Mouse (Mus musculus): ENCODE measurements around the gene A630089N07Rik.
"Not testable (repeated sequence)": the region's sequence is repeated elsewhere in the genome, so short reads cannot be mapped to it uniquely, and the experiment has no call there.

The A630089N07Rik gene

DNA sequence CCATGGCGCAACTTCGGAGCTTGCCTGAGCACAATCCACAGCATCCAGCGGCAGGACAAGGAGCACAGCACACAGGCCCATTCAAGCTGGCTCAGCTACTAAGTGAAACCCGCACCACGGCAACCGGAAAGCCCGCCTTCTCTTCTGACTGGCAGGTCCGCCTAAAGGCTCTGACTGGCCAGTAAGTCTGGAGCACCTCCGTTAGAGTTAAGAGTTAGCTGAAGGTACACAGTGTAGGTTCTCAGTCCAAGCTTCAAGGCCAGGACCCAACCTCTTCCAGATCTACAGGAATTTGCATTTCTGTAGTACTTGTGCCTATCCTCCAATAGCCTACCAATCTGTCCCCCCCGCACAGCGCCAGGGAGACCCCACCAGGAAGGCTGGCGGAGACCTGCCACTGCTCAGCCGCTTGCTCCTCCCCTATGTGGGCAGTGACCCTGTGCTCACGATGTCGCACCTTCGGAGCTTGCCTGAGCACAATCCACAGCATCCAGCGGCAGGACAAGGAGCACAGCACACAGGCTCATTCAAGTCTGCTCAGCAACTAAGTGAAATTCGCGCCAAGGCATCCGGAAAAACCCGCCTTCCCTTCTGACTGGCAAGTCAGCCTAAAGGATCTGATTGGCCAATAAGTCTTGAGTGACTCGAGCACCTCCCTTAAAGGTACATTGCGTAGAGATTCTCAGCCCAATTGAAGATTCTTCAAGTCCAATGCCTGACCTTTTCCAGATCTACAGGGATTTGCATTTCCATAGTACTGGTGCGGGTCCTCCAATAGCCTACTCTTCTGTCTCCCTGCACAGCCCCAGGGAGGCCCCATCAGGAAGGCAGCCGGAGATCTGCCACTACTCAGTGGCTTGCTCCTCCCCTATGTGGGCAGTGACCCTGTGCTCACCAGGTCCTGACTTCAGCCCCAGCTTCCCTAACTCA is at the start of gene A630089N07Rik:
TSS of gene A630089N07Rik (minus strand) at position 562 of the 930 bp plus-strand sequence.
- DNase-seq (ENCODE audit: low spot score), result peak; percentile 91

DNA sequence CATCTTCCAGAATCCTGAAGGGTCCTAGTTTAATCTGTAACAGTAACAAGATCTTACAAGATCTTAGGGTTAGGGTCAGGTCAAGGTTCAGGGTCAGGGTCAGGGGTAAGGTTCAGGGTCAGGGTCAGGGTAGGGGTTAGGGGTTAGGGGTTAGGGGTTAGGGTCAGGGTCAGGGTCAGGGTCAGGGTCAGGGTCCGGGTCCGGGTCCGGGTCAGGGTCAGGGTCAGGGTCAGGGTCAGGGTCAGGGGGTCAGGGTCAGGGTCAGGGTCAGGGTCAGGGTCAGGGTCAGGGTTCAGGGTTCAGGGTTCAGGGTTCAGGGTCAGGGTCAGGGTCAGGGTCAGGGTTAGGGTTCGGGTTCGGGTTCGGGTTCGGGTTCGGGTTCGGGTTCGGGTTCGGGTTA is 24.9 kb upstream of the A630089N07Rik start:
- DNase-seq (ENCODE audit: low spot score), result no peak

- peak; percentile 28 for DNase-seq (ENCODE audit: low spot score)
These were observed 731 bp downstream of the A630089N07Rik start for GRCm38 (mm10) chr16:98081550-98081888.

DNA sequence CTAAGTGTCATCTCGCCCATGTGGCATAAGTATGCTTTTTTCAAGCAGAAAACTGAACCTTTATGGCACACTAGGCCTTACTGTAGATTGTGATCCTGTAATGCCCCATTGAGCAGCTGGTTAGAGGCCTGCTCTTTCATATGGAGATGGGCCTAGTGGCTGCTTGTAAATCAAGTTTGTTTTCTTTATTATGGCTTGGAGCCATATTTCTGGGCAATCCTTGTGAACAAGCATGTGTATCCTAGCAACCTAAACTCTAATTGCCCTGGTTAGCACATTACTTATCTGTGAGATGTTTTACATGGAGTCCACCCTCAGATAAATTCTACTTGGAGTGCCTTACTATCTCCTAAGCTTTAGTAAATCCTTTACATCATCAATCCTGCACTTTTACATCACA is 1.1 kb downstream of the A630089N07Rik start:
- DNase-seq (ENCODE audit: low spot score), result peak; percentile 52

- DNase-seq (ENCODE audit: low spot score), result not testable (repeated sequence)
These were observed 2.9 kb downstream of the A630089N07Rik start for GRCm38 (mm10) chr16:98079382-98079781.

DNA sequence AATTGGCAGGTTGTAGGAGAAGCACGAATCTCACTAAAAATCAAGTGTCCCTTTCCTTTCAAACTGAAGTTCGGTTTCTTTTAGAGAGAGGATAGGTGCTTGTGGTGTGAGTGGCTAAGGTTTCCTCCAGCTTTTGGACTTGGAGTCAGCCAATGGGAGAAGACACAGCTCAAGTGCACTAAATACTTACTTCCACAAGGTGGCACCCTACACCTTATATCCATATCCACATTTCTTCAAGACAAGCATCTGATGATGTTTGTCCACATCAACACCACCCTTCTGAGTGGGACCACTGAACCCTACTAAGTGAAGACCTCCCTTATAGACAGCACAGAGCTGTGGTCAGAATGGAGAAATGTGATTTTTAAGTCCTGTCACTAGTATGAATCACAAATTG is 40.6 kb downstream of the A630089N07Rik start:
- DNase-seq (ENCODE audit: low spot score), result peak; percentile 73

- not testable (repeated sequence) for DNase-seq (ENCODE audit: low spot score)
These were observed 47.3 kb downstream of the A630089N07Rik start for GRCm38 (mm10) chr16:98034971-98035370.

- not testable (repeated sequence) for DNase-seq (ENCODE audit: low spot score)
These were observed 56.1 kb downstream of the A630089N07Rik start for GRCm38 (mm10) chr16:98026186-98026585.

DNA sequence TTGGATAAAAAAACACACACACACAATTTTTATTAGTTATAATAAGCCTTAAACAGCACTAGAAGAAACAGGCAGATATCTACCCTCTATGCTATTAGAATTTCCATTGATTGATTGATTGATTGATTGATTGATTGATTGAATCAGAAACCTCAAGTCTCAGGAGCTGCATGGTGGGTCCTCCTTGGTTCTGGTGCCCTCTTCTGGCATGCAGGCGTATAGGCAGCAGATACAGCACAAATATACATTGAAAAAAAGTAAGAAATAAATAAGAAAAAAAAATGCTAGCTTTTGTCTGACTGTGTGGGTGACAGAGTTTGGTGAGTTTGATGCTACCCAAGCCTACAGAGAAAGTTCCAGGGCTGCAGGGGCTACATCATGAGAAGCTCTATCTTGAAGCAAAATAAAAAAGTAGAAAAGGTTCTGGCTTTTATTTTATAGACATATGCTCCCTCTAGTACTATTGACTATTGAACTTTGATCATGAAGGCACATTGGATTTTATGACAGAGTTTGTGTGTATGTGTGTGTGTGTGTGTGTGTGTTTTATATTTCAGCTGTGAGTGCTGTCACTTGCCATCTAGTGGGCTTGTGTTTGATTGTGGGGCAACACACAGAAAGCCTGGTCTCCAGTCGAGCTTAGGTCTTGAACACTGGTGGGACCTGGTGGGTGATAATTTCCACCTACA is 59.4 kb downstream of the A630089N07Rik start:
- peak; percentile 63 for DNase-seq (ENCODE audit: low spot score)

GRCm38 (mm10) chr16:98022081-98022480 is 60.2 kb downstream of the A630089N07Rik start:
- DNase-seq (ENCODE audit: low spot score), result no peak

GRCm38 (mm10) chr16:97997383-97997731 is 84.9 kb downstream of the A630089N07Rik start:
- DNase-seq (ENCODE audit: low spot score), result not testable (repeated sequence)

DNA sequence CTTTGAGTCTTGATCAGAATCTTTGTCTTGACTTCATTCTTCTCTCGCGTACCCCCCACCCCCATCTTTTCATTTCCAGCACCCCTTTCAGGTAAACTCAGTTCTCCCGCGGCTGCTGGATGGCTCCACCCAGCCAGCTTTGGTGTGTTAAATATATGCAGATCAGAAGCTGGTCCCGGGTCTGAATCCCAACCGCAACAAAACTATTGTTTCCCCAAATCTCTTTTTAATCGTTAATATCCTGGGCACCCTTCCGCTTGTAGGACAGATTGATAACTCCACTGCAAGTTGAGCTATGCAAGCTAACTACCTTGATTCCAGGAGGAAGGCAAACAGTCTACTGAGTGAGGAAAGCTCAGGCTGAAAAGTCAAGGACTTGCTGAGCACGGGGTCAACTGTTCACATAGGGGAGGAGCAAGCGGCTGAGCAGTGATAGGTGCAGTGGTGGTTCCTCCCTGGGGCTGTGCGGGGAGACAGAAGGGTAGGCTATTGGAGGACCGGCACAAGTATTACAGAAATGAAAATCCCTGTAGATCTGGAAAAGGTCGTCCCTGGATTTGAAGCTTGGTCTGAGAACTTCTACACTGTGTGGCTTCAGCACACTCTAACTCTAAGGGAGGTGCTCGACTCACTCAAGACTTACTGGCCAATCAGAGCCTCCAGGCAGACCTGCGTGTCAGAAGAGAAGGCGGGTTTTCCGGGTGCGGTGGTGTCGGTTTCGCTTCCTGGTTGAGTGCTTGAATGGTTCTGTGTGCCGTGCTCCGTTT is 85.5 kb downstream of the A630089N07Rik start, which contains the start of gene B230307C23Rik:
TSS of gene B230307C23Rik (plus strand) at position 700 of the 767 bp plus-strand sequence.
- DNase-seq (ENCODE audit: low spot score), result peak; percentile 92

DNA sequence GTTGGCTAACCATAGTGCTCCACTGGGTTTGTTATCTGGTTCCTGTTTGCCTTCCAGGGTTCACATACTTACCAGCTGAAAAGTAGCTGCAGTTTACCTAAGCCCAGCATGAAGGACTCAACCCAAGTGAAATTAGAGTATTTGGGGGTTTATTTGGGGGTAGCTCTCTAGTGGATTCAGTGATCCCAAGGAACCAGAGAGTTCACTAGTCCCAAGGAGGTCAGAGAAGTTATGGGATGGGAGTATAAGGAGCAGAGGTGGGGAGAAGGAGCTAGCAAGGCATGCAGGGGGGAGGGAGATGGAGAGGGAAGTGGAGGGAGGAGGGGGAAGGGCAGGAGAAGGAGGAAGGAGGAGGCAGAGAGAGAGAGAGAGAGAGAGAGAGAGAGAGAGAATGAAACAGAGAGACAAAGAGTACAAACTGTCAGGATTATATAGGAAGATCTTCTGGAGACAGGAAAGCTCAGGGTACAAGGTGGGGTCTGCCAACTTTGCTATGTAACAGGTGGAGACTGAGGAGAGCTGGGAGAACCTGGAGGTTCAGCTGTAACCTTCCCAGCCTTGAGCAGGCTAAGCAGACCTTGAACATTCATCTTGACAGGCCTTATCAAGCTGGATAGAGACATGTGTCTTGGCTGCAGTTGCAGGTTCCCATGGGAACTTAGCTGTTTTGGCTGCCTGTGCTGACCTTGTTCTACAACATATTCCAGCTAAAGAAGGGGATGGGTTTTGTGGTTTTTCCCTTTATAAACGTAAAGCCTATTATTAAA is 86.2 kb downstream of the A630089N07Rik start:
- DNase-seq (ENCODE audit: low spot score), result peak; percentile 72

DNA sequence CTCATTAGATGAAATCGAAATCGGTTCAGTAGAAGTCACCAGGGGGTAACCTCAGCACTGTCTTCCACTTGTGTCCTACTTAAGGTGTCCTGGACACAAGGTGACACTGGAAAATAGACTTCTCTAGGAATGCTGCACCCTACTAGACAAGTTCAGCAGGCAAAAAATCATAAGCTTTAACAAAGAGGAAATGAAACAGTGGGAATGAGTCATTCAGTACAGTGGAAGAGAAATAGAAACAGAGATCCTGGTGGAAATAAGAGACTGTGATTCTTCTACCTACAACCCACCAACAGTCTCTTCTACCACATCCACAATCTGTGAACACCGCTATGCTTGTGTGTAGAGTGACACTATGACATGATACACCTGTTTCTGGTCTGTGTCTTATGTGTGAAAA is 89.8 kb downstream of the A630089N07Rik start:
- DNase-seq (ENCODE audit: low spot score), result not testable (repeated sequence)

GRCm38 (mm10) chr16:97991517-97991916 is 90.7 kb downstream of the A630089N07Rik start:
- DNase-seq (ENCODE audit: low spot score), result no peak

DNA sequence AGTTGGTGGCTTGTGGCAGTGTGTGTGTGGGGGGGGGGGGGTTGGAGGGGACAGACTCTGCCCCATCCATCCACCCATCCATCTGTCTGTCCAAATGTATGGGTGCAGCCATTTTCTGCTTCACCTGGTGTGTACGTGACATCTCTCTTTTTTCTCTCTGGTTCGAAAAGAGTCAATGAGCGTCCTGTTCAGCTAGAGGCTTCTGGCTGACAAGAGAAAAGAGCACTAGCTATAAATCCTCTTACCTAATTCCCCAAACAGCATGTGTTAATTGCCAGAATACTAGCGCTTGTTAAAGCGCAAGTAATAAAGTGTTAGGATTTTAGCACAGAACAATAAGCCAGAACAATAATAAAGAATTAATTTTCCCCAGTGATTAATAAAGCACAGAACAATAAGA is 97.7 kb downstream of the A630089N07Rik start:
- no peak for DNase-seq (ENCODE audit: low spot score)

GRCm38 (mm10) chr16:97981362-97981761 is 100.9 kb downstream of the A630089N07Rik start:
- no peak for DNase-seq (ENCODE audit: low spot score)

DNA sequence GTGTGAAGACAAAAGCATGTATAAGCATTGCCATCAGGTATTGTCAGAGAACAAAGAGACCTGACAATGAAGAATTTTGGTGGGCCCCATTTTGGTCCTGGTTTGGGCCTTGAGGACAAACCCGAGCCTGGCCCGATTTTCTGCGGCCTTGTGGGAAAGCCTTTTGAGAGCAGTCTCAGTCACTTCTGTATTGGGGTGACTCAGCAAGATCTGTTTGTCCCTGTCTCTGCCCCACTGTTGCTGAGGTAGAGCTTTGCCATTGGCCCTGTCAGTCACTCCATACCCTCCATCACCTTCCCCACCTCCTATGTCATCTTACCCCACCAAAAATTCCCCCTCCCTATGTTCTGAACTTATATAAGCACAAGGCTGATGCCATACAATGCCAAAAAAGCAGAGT is 104.5 kb downstream of the A630089N07Rik start:
- DNase-seq (ENCODE audit: low spot score), result no peak

GRCm38 (mm10) chr16:97977277-97977676 is 105.0 kb downstream of the A630089N07Rik start:
- no peak for DNase-seq (ENCODE audit: low spot score)

- DNase-seq (ENCODE audit: low spot score), result peak; percentile 47
These were observed 118.2 kb downstream of the A630089N07Rik start for GRCm38 (mm10) chr16:97963956-97964540.

Measured in adipocyte (in vitro differentiated cells).